Mouse (Mus musculus) MEL (cell line): ENCODE measurements around the gene Mtmr4.

Source experiments
- CHD2 ChIP-seq: IDR thresholded peaks from 2 replicates; pipeline ENCODE4 v1.6.1; 2011; ENCODE audit warnings: low read length, improper control_type of control experiment
- CTCF ChIP-seq, 3 experiments: IDR thresholded peaks in 2 of 3; conservative IDR thresholded peaks in 1 of 3; 2 replicates each; pipeline ENCODE4 v1.5.1; 2011 to 2012; ENCODE audit warnings: low read length in 3 of 3, low read depth in 2 of 3, mild to moderate bottlenecking in 2 of 3, improper control_type of control experiment in 1 of 3, inconsistent platforms in 1 of 3, mixed read lengths in 1 of 3, moderate library complexity in 1 of 3; ENCODE audit not compliant: control insufficient read depth in 1 of 3, insufficient read depth in 1 of 3, poor library complexity in 1 of 3, severe bottlenecking in 1 of 3
- EP300 ChIP-seq, 2 experiments: IDR thresholded peaks; 2 replicates each; pipeline ENCODE4 v1.6.1; 2011; ENCODE audit warnings: improper control_type of control experiment in 2 of 2, low read length in 2 of 2, low read depth in 1 of 2, mild to moderate bottlenecking in 1 of 2
- JUND ChIP-seq: IDR thresholded peaks from 2 replicates; pipeline ENCODE4 v1.6.1; 2011; ENCODE audit warnings: low read depth, mild to moderate bottlenecking, improper control_type of control experiment, low read length
- MAX ChIP-seq: IDR thresholded peaks from 2 replicates; pipeline ENCODE4 v1.6.1; 2011; ENCODE audit warnings: low read length, improper control_type of control experiment
- NELFE ChIP-seq: IDR thresholded peaks from 2 replicates; pipeline ENCODE4 v1.6.1; 2011; ENCODE audit warnings: low read depth, low read length, improper control_type of control experiment
- POLR2A ChIP-seq, 2 experiments: IDR thresholded peaks; 2 replicates each; pipeline ENCODE4 v1.6.1; 2011 to 2012; ENCODE audit warnings: low read length in 2 of 2, mild to moderate bottlenecking in 2 of 2, control low read depth in 1 of 2, improper control_type of control experiment in 1 of 2, low read depth in 1 of 2, moderate library complexity in 1 of 2; ENCODE audit not compliant: control insufficient read depth in 1 of 2, insufficient read depth in 1 of 2, poor library complexity in 1 of 2
- TAL1 ChIP-seq: IDR thresholded peaks from 2 replicates; pipeline ENCODE4 v1.6.1; 2012; ENCODE audit warnings: mild to moderate bottlenecking, inconsistent platforms, low read length, moderate library complexity, mixed read lengths
- TBP ChIP-seq: IDR thresholded peaks from 2 replicates; pipeline ENCODE4 v1.8.0; 2011; ENCODE audit warnings: low read depth, low read length, improper control_type of control experiment
- ZC3H11A ChIP-seq: IDR thresholded peaks from 2 replicates; pipeline ENCODE4 v1.6.1; 2012; ENCODE audit warnings: low read depth, mild to moderate bottlenecking, inconsistent platforms, low read length, improper control_type of control experiment
- ZKSCAN1 ChIP-seq: IDR thresholded peaks from 2 replicates; pipeline ENCODE4 v1.6.1; 2012; ENCODE audit warnings: low read depth, mild to moderate bottlenecking, inconsistent platforms, low read length, improper control_type of control experiment, moderate library complexity
- ZMIZ1 ChIP-seq: IDR thresholded peaks from 2 replicates; pipeline ENCODE4 v1.6.1; 2012; ENCODE audit warnings: low read depth, mild to moderate bottlenecking, inconsistent platforms, low read length, improper control_type of control experiment, moderate library complexity
- ZNF384 ChIP-seq: IDR thresholded peaks from 2 replicates; pipeline ENCODE4 v1.6.1; 2012; ENCODE audit warnings: low read depth, mild to moderate bottlenecking, inconsistent platforms, low read length, improper control_type of control experiment

- no peak for TF ChIP-seq CTCF (IDR thresholded peaks at IDR 0.05 in 2 of 3, conservative IDR thresholded peaks at IDR 0.05 in 1 of 3; ENCODE audit: control insufficient read depth in 1 of 3, insufficient read depth in 1 of 3, low read depth in 2 of 3, low read length in 3 of 3, poor library complexity in 1 of 3, severe bottlenecking in 1 of 3)
- no peak for TF ChIP-seq POLR2A (IDR thresholded peaks at IDR 0.05; ENCODE audit: control insufficient read depth in 1 of 2, insufficient read depth in 1 of 2, low read depth in 1 of 2, low read length in 2 of 2, poor library complexity in 1 of 2)
- TF ChIP-seq ZNF384: no peak
- TF ChIP-seq ZMIZ1: no peak
- TF ChIP-seq ZC3H11A: no peak
- TF ChIP-seq JUND: no peak
- TF ChIP-seq EP300 (IDR thresholded peaks at IDR 0.05; ENCODE audit: low read depth in 1 of 2, low read length in 2 of 2): no peak
- TF ChIP-seq TAL1: no peak
- no peak for TF ChIP-seq NELFE
- no peak for TF ChIP-seq ZKSCAN1
- no peak for TF ChIP-seq TBP
- TF ChIP-seq CHD2: no peak
- no peak for TF ChIP-seq MAX
These were observed 10.6 kb upstream of the Mtmr4 start for GRCm38 (mm10) chr11:87581161-87581865.
